Mouse (Mus musculus): ENCODE data around the gene Gm8693.
"Not testable (repeated sequence)": the region's sequence is repeated elsewhere in the genome, so short reads cannot be mapped to it uniquely, and the experiment has no call there.

Gene Gm8693

GRCm38 (mm10) chr7:22692217-22692616, at the start of gene Gm8693:
TSS of gene Gm8693 (minus strand) at chr7:22692317.
- DNase-seq (ENCODE audit: low spot score in 2 of 2): not testable (repeated sequence)

- not testable (repeated sequence) for DNase-seq (ENCODE audit: low spot score in 2 of 2)
Measured at GRCm38 (mm10) chr7:22719610-22720009, 27.5 kb upstream of the Gm8693 start, which contains the start of gene Gm4567. TSS of gene Gm4567 (minus strand) at chr7:22719710.

- not testable (repeated sequence) for DNase-seq (ENCODE audit: low spot score in 2 of 2)
Measured at GRCm38 (mm10) chr7:22657718-22658117, 34.4 kb downstream of the Gm8693 start, which contains the start of gene Vmn1r155. TSS of gene Vmn1r155 (plus strand) at chr7:22658018.
